Mouse (Mus musculus) layer of hippocampus, adult 9-11 months (tissue): Measurements from ENCODE around the gene Elavl2.
A peak's percentile ranks its signal among the peaks of the same experiment; 100 is the strongest.

Experiments
- DNase-seq: peaks from one replicate; pipeline ENCODE4 v3.0.0; 2022

The Elavl2 gene

GRCm38 (mm10) chr4:91400423-91400822 lies at the start of gene Elavl2:
TSS of gene Elavl2 (minus strand) at chr4:91400785.
- no peak for DNase-seq

GRCm38 (mm10) chr4:91447887-91448286 lies 47.3 kb upstream of the Elavl2 start:
- DNase-seq: no peak

- DNase-seq: no peak
These were observed 15.0 kb upstream of the Elavl2 start for GRCm38 (mm10) chr4:91415582-91415981.

GRCm38 (mm10) chr4:91405047-91405446 lies 4.5 kb upstream of the Elavl2 start:
- no peak for DNase-seq

GRCm38 (mm10) chr4:91399510-91400196 lies 932 bp downstream of the Elavl2 start:
- no peak for DNase-seq

GRCm38 (mm10) chr4:91391987-91392598 lies 8.5 kb downstream of the Elavl2 start:
- DNase-seq: no peak

GRCm38 (mm10) chr4:91387701-91388100 lies 12.9 kb downstream of the Elavl2 start:
- DNase-seq: no peak

- DNase-seq: no peak
These were observed 19.4 kb downstream of the Elavl2 start for GRCm38 (mm10) chr4:91381201-91381627.

- DNase-seq: no peak
These were observed 20.1 kb downstream of the Elavl2 start for GRCm38 (mm10) chr4:91380341-91381117.

GRCm38 (mm10) chr4:91379559-91379958 lies 21.0 kb downstream of the Elavl2 start:
- DNase-seq: no peak

- DNase-seq: peak; percentile 98
These were observed 24.2 kb downstream of the Elavl2 start for GRCm38 (mm10) chr4:91376317-91376910.

GRCm38 (mm10) chr4:91375372-91375687 lies 25.3 kb downstream of the Elavl2 start:
- DNase-seq: no peak

GRCm38 (mm10) chr4:91374571-91375371 lies 25.8 kb downstream of the Elavl2 start:
- DNase-seq: no peak

- DNase-seq: no peak
These were observed 27.7 kb downstream of the Elavl2 start for GRCm38 (mm10) chr4:91372844-91373243.

- peak; percentile 65 for DNase-seq
These were observed 28.8 kb downstream of the Elavl2 start for GRCm38 (mm10) chr4:91371819-91372215.

GRCm38 (mm10) chr4:91371131-91371818 lies 29.3 kb downstream of the Elavl2 start:
- DNase-seq: peak; percentile 35

GRCm38 (mm10) chr4:91365276-91365675 lies 35.3 kb downstream of the Elavl2 start:
- no peak for DNase-seq

GRCm38 (mm10) chr4:91363963-91364362 lies 36.6 kb downstream of the Elavl2 start:
- DNase-seq: no peak

GRCm38 (mm10) chr4:91362520-91362919 lies 38.1 kb downstream of the Elavl2 start:
- DNase-seq: no peak

GRCm38 (mm10) chr4:91353138-91353537 lies 47.4 kb downstream of the Elavl2 start:
- no peak for DNase-seq

- DNase-seq: no peak
These were observed 51.0 kb downstream of the Elavl2 start for GRCm38 (mm10) chr4:91349579-91349978.

- DNase-seq: no peak
These were observed 66.4 kb downstream of the Elavl2 start for GRCm38 (mm10) chr4:91334177-91334576.
